Mouse (Mus musculus) embryonic facial prominence, embryonic 12.5 days (tissue): ENCODE data around the gene Glce. TPM values are rescaled to one million over a fixed set of nuclear protein-coding genes. Genes with fewer than 3 reads are reported as not detected.
A peak's percentile ranks its signal among the peaks of the same experiment; 100 is the strongest.

Experiments used
- ATAC-seq: fragments of 200-750 bp; cut with Nextera tagmentation; 2 replicates; pipeline ENCODE4 v1.8.0; 2017; ENCODE audit not compliant: insufficient number of reproducible peaks, insufficient read depth, low FRiP score, low TSS enrichment
- H3K27ac ChIP-seq: fragments of 300-500 bp; sonication (generic); 2 replicates; pipeline ENCODE4 v1.5.1; 2016; ENCODE audit warnings: mild to moderate bottlenecking
- H3K27me3 ChIP-seq: fragments of 300-500 bp; sonication (generic); 2 replicates; pipeline ENCODE4 v1.6.1; 2016; ENCODE audit warnings: mild to moderate bottlenecking, moderate library complexity
- H3K36me3 ChIP-seq: fragments of 300-500 bp; sonication (generic); 2 replicates; pipeline ENCODE4 v1.6.1; 2016; ENCODE audit warnings: mild to moderate bottlenecking
- H3K4me1 ChIP-seq: fragments of 300-500 bp; sonication (generic); 2 replicates; pipeline ENCODE4 v1.6.1; 2016
- H3K4me2 ChIP-seq: fragments of 300-500 bp; sonication (generic); replicated peaks from 2 replicates; pipeline ENCODE4 v1.6.1; 2016; ENCODE audit warnings: mild to moderate bottlenecking, moderate library complexity
- H3K4me3 ChIP-seq: fragments of 300-500 bp; sonication (generic); 2 replicates; pipeline ENCODE4 v1.5.1; 2016; ENCODE audit warnings: mild to moderate bottlenecking
- H3K9ac ChIP-seq: fragments of 300-500 bp; sonication (generic); 2 replicates; pipeline ENCODE4 v1.6.1; 2016; ENCODE audit warnings: mild to moderate bottlenecking, moderate library complexity
- H3K9me3 ChIP-seq: fragments of 300-500 bp; sonication (generic); 2 replicates; pipeline ENCODE4 v1.6.1; 2016; ENCODE audit warnings: mild to moderate bottlenecking, moderate library complexity
- WGBS: fragments of 180-500 bp; shearing (Covaris S2); methylation state at CpG from one replicate; pipeline ENCODE4 v1.1.7; 2016; 5-methylcytosine and 5-hydroxymethylcytosine counted together
- polyA plus RNA-seq: library from polyadenylated mRNA; unstranded; fragments of >200 nt; fragmentation: Nextera tagmentation; extraction: Ambion mirVana; gene quantifications from 2 replicates; pipeline ENCODE4 v1.2.1, GENCODE M21; 2016

Glce gene
- polyA plus RNA-seq, 1 experiment from 2014 or later: 37.1 TPM

- H3K4me3 ChIP-seq: no peak overlapping the region
- H3K9ac ChIP-seq: no peak overlapping the region
- no peak overlapping the region for H3K27ac ChIP-seq
- 95% methylated on average over 2 of the region's 2 CpGs for WGBS
- no peaks in the 10 kb centered on the region for H3K4me1 ChIP-seq
- no peaks in the 10 kb centered on the region for H3K36me3 ChIP-seq
- ATAC-seq: no peak
- no peaks in the 10 kb centered on the region for H3K27me3 ChIP-seq
- H3K9me3 ChIP-seq: no peaks in the 10 kb centered on the region
- no peak overlapping the region for H3K4me2 ChIP-seq
These were observed 62.0 kb downstream of the Glce start for GRCm38 (mm10) chr9:62060431-62060830.

GRCm38 (mm10) chr9:62059941-62060340 is 62.5 kb downstream of the Glce start:
- WGBS: 81% methylated on average over 11 of the region's 11 CpGs
- Histone ChIP-seq H3K27ac (no peak overlapping the region), H3K27me3 (no peaks in the 10 kb centered on the region), H3K4me2 (no peak overlapping the region), H3K36me3 (no peaks in the 10 kb centered on the region), H3K9me3 (no peaks in the 10 kb centered on the region), H3K4me3 (no peak overlapping the region), H3K9ac (no peak overlapping the region), H3K4me1 (no peaks in the 10 kb centered on the region)
- no peak for ATAC-seq

GRCm38 (mm10) chr9:62057881-62058506 is 64.5 kb downstream of the Glce start:
- 79% methylated on average over 7 of the region's 7 CpGs for WGBS
- no peak overlapping the region for H3K4me2 ChIP-seq

GRCm38 (mm10) chr9:62056206-62056605 is 66.2 kb downstream of the Glce start:
- Histone ChIP-seq H3K9ac (no peak overlapping the region), H3K36me3 (no peaks in the 10 kb centered on the region), H3K27me3 (no peaks in the 10 kb centered on the region), H3K4me3 (no peak overlapping the region), H3K9me3 (no peaks in the 10 kb centered on the region), H3K4me1 (peaks cover 4% of the 10 kb centered on the region; the same call in 1 of the 2 replicates), H3K4me2 (no peak overlapping the region), H3K27ac (no peak overlapping the region)
- 86% methylated on average over 2 of the region's 2 CpGs for WGBS
- ATAC-seq: no peak

More at GRCm38 (mm10) chr9:62057881-62058506, 64.5 kb downstream of the Glce start:
- Histone ChIP-seq H3K36me3 (no peaks in the 10 kb centered on the region), H3K27ac (no peak overlapping the region), H3K4me3 (no peak overlapping the region), H3K9ac (no peak overlapping the region), H3K4me1 (no peaks in the 10 kb centered on the region), H3K27me3 (no peaks in the 10 kb centered on the region), H3K9me3 (no peaks in the 10 kb centered on the region)
- no peak for ATAC-seq

GRCm38 (mm10) chr9:62050801-62051200 is 71.7 kb downstream of the Glce start:
- Histone ChIP-seq H3K4me2 (no peak overlapping the region), H3K4me1 (peaks cover 4% of the 10 kb centered on the region; the same call in 1 of the 2 replicates), H3K4me3 (no peak overlapping the region), H3K36me3 (no peaks in the 10 kb centered on the region), H3K9ac (no peak overlapping the region), H3K27ac (no peak overlapping the region), H3K9me3 (no peaks in the 10 kb centered on the region), H3K27me3 (no peaks in the 10 kb centered on the region)
- 42% methylated on average over 4 of the region's 4 CpGs for WGBS
- no peak for ATAC-seq

- Histone ChIP-seq H3K36me3 (no peaks in the 10 kb centered on the region), H3K9ac (no peak overlapping the region), H3K4me3 (no peak overlapping the region), H3K4me1 (peaks cover 4% of the 10 kb centered on the region; the same call in 1 of the 2 replicates), H3K9me3 (no peaks in the 10 kb centered on the region), H3K4me2 (no peak overlapping the region), H3K27ac (no peak overlapping the region), H3K27me3 (no peaks in the 10 kb centered on the region)
- 62% methylated on average over 8 of the region's 8 CpGs for WGBS
- no peak for ATAC-seq
These were observed 73.3 kb downstream of the Glce start for GRCm38 (mm10) chr9:62049166-62049565.

GRCm38 (mm10) chr9:62042167-62042566 is 80.3 kb downstream of the Glce start:
- no peak for ATAC-seq
- 78% methylated on average over 3 of the region's 3 CpGs for whole genome bisulfite sequencing

GRCm38 (mm10) chr9:62040008-62040608 is 82.3 kb downstream of the Glce start:
- H3K27me3 ChIP-seq: no peaks in the 10 kb centered on the region; the same call in 1 of the 2 replicates
- WGBS: 7% methylated on average over 20 of the region's 20 CpGs
- no peak for ATAC-seq
- no peak overlapping the region for H3K9ac ChIP-seq
- H3K4me1 ChIP-seq: no peaks in the 10 kb centered on the region
- H3K4me2 ChIP-seq: peak overlapping the region; percentile 35
- no peaks in the 10 kb centered on the region for H3K9me3 ChIP-seq
- H3K36me3 ChIP-seq: no peaks in the 10 kb centered on the region
- H3K4me3 ChIP-seq: no peak overlapping the region
- H3K27ac ChIP-seq: no peak overlapping the region

More at GRCm38 (mm10) chr9:62042167-62042566, 80.3 kb downstream of the Glce start:
- Histone ChIP-seq H3K36me3 (no peaks in the 10 kb centered on the region), H3K9ac (no peak overlapping the region), H3K27me3 (no peaks in the 10 kb centered on the region), H3K4me2 (no peak overlapping the region), H3K4me3 (no peak overlapping the region), H3K4me1 (no peaks in the 10 kb centered on the region), H3K27ac (no peak overlapping the region), H3K9me3 (no peaks in the 10 kb centered on the region)

- ATAC-seq: no peak
These were observed 86.6 kb downstream of the Glce start for GRCm38 (mm10) chr9:62035806-62036205.

GRCm38 (mm10) chr9:62032206-62032605 is 90.2 kb downstream of the Glce start:
- H3K4me3 ChIP-seq: no peak overlapping the region
- WGBS: 88% methylated on average over 3 of the region's 3 CpGs
- ATAC-seq: no peak
- no peak overlapping the region for H3K9ac ChIP-seq
- 0 out of 2 replicates have a peak, but pooled peaks cover under 1% of the 10 kb centered on the region for H3K4me1 ChIP-seq
- H3K9me3 ChIP-seq: no peaks in the 10 kb centered on the region
- H3K4me2 ChIP-seq: no peak overlapping the region
- no peaks in the 10 kb centered on the region for H3K36me3 ChIP-seq
- H3K27ac ChIP-seq: no peak overlapping the region
- H3K27me3 ChIP-seq: peaks cover 3% of the 10 kb centered on the region

More at GRCm38 (mm10) chr9:62035806-62036205, 86.6 kb downstream of the Glce start:
- Histone ChIP-seq H3K9me3 (no peaks in the 10 kb centered on the region), H3K27ac (no peak overlapping the region), H3K4me2 (no peak overlapping the region), H3K4me3 (no peak overlapping the region), H3K36me3 (no peaks in the 10 kb centered on the region), H3K9ac (no peak overlapping the region), H3K4me1 (no peaks in the 10 kb centered on the region), H3K27me3 (no peaks in the 10 kb centered on the region; the same call in 1 of the 2 replicates)
- WGBS: 89% methylated on average over 1 of the region's 1 CpGs

- 54% methylated on average over 3 of the region's 3 CpGs for WGBS
These were observed 94.4 kb downstream of the Glce start for GRCm38 (mm10) chr9:62028072-62028471.

GRCm38 (mm10) chr9:62026600-62026999 is 95.9 kb downstream of the Glce start, which contains the start of gene Paqr5:
Paqr5 (minus strand) TSS chr9:62026856.
- H3K27ac ChIP-seq: no peak within 1 kb of the TSS

More at GRCm38 (mm10) chr9:62028072-62028471, 94.4 kb downstream of the Glce start:
- Histone ChIP-seq H3K9me3 (no peaks in the 10 kb centered on the region), H3K27ac (no peak overlapping the region), H3K4me3 (no peak overlapping the region), H3K4me1 (peaks cover 10% of the 10 kb centered on the region; the same call in 1 of the 2 replicates), H3K27me3 (peaks cover 38% of the 10 kb centered on the region), H3K4me2 (no peak overlapping the region), H3K36me3 (no peaks in the 10 kb centered on the region), H3K9ac (no peak overlapping the region)
- ATAC-seq: no peak

More at GRCm38 (mm10) chr9:62026600-62026999, 95.9 kb downstream of the Glce start, which contains the start of gene Paqr5:
- Histone ChIP-seq H3K27me3 (peaks cover 38% of the 10 kb centered on the region), H3K9ac (peak within 1 kb of the TSS; percentile 44; the same call in 1 of the 2 replicates), H3K36me3 (no peaks in the 10 kb centered on the region), H3K9me3 (no peaks in the 10 kb centered on the region), H3K4me1 (peaks cover 10% of the 10 kb centered on the region; the same call in 1 of the 2 replicates), H3K4me2 (peak within 1 kb of the TSS; percentile 83), H3K4me3 (peak within 1 kb of the TSS; percentile 43)
- under 1% methylated on average over 32 of the region's 32 CpGs for WGBS
- no peak; the same call in 1 of the 2 replicates for ATAC-seq
